Mouse (Mus musculus) neutrophil, adult 83 days (primary cell): ENCODE results near the gene Rpf1. TPM values are rescaled to one million over a fixed set of nuclear protein-coding genes. Genes with fewer than 3 reads are reported as not detected.

ENCODE experiments used
- total RNA-seq, 2 experiments: library from RNA; stranded (reverse); gene quantifications; one replicate each; pipeline ENCODE4 v1.2.4; 2023

Gene Rpf1
- 10 to 100 TPM; 27.4 to 29.9 TPM for total RNA-seq

GRCm38 (mm10) chr3:146520798-146521651 is at the start of gene Rpf1:
Rpf1 (minus strand) TSS chr3:146521429.

GRCm38 (mm10) chr3:146570148-146570782 is 49.0 kb upstream of the Rpf1 start, which contains the start of gene Uox:
Uox (plus strand) TSS chr3:146570426.

GRCm38 (mm10) chr3:146499431-146500002 is 21.7 kb downstream of the Rpf1 start, which contains the start of the genes Spata1 and Gng5:
Spata1 (minus strand) TSS chr3:146499753.
Gng5 (plus strand) TSS chr3:146499807.

Other genes starting within 250 kb of the Rpf1 start
- 10 to 100 TPM; 12.4 to 13.1 TPM for gene Ssx2ip, start 116.8 kb downstream of the Rpf1 start, total RNA-seq
- 10 to 100 TPM; 24.7 to 24.8 TPM for gene Ctbs, start 71.6 kb downstream of the Rpf1 start, total RNA-seq
- 1 to 10 TPM; 5.0 to 6.4 TPM for gene Spata1, start 21.7 kb downstream of the Rpf1 start, total RNA-seq
- 100 to 1,000 TPM; 275 to 284 TPM for gene Gng5, start 21.6 kb downstream of the Rpf1 start, total RNA-seq
- gene Uox, start 49.0 kb upstream of the Rpf1 start, total RNA-seq = not detected
- not detected for gene Dnase2b, start 94.2 kb upstream of the Rpf1 start, total RNA-seq
- gene 4930503B20Rik, start 129.9 kb upstream of the Rpf1 start, total RNA-seq = not detected
- gene Samd13, start 164.2 kb upstream of the Rpf1 start, total RNA-seq = under 1 TPM in 1 of 2 experiments, not detected in 1; 0.68 TPM